Mouse (Mus musculus) urinary bladder, postnatal 36 days (tissue): ENCODE results near the gene Cyp3a13.
"Not testable (repeated sequence)": the region's sequence is repeated elsewhere in the genome, so short reads cannot be mapped to it uniquely, and the experiment has no call there.

Experiments used
- DNase-seq, 2 experiments: peaks; one replicate each; pipeline ENCODE4 v3.0.0; 2022; ENCODE audit warnings: low spot score in 2 of 2, mixed read lengths in 1 of 2

The Cyp3a13 gene

DNA sequence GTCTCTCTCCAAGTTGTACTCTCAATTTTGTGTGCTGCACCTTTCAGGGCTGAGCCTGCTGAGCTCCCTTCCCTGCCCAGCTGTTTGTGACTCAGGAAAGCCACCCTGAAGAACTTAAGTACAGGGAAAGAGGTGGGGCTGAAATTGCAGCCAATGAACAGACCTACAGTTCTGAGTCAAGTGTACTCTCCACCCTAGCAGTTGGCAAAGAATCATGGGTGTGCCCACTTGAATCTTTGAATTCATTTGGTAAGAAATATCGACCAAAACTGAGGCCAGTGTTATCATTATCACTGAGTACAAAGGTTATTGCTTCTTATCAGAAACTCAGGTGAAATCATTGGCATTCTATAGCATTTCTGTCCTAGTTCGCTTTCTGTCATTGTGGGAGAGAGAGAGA lies at the start of gene Cyp3a13:
TSS of gene Cyp3a13 (minus strand) at position 88 of the 400 bp plus-strand sequence.
- DNase-seq = peak; percentile 4 to 9

DNA sequence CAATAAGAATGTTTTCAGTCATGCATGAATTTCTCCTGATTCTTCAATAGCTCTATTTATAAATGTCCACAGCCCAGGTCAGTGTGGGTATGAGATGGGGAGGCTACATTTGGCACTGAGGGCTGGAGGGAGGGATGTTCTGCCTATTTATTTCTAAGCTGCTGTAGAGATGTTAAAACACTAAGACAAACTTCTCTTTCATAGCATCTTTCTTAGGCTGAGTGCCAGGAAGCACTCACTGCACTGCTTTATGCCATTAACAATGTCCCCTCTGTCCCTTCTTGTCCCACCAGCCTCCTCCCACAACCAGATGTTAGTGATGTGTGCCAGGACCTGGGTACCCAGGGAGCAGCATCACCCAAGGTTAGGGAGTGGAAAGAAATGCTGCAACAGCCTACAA lies 45.1 kb upstream of the Cyp3a13 start:
- no peak for DNase-seq

DNA sequence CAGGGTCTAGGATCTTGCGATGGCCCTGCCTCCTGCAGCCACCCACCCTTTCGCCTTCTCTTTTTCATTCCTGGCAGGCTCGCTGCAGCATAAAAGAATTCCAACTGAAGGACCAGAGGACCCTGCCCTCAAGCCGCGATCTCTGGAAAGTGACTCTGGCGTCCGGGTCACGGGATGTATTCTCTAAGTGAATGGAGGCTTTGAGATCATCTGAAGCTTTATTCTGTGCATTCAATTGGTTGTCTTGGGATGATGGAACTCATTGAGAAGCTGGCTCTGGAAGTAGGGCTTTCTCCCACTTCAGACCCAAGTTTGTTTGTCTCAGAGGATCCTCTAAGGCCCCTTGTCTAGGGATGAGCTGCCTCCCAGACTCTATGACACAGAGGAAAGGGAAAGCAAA lies 41.5 kb upstream of the Cyp3a13 start, which contains the start of gene Gjc3:
TSS of gene Gjc3 (minus strand) at position 154 of the 400 bp plus-strand sequence.
- DNase-seq = no peak

DNA sequence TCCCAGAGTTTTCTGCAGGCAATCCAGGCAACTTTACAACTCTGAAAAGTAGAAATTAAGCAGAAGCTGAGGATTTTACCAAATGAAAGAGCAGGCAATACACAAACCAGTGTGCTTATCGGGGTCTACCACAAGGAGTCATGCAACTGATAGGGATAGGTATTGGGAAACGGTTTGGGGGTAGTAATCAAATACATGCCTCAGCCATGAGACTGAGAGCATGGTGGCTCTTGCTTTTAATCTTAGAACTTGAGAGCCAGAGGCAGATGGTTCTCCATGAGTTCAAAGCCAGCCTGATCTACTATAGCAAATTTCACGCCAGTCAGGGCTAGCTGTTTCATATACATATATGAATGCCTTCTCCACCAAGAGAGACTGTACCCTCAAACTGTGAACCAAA lies 35.0 kb upstream of the Cyp3a13 start:
- DNase-seq = no peak

DNA sequence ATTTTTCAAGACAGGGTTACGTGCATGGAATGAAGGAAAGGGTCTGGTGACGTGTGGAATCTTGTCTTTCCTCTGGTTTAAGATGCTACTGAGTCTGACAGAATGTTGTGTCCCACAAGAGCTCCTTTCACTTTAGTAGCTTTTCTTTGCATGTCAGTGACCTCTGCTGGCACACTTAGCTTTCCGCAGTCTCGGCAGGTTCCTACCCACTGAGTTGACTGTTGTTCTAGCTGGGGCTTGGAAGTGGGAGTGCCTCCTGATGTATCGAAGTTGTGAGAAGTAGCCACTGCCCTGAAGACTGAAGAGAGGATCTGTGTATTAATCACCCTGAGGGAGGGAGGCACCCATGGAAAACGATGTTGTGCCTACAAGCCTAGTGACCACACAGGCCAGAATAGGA lies 29.8 kb upstream of the Cyp3a13 start:
- peak; percentile 36 to 39 for DNase-seq

DNA sequence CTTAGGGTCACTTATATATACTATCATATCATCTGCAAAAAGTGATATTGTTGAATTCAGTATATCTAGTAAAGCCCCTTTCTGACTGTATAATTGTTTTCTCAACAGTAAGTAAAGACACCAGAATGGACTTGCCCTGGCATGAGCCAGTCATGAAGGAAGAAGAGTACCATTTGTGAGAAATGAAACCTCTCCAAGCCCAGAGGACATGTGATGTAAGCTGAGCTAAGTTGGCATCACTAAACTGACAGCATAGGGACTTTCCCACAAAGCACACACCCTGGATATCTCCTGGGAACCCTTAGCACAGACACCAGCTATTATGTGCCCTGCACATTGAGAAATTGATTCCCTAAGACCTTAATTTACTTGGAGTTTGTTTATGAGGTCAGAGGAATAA lies 25.9 kb upstream of the Cyp3a13 start:
- no peak for DNase-seq

- no peak for DNase-seq
Measured at GRCm38 (mm10) chr5:137943133-137943532, 21.7 kb upstream of the Cyp3a13 start.

DNA sequence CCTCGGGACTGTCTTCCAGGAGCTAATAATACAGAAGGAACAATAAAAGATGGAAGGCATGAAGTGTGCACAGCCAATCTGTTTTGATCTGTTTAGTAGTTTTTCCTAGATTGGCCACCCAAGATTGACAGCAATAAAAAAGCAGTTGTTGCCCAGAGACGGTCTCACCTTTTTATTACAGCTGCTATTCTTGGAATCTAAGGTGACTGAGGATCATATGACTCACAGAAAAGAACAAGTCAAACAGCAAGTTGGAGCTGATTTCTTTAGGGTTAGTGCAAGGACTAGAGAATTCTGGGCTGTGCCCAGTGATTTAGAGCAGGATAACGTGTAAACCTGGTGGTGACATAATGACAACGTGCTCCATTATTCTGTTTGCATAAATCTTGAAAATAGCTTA lies 19.5 kb upstream of the Cyp3a13 start:
- no peak for DNase-seq

- no peak for DNase-seq
Measured at GRCm38 (mm10) chr5:137937238-137937637, 15.8 kb upstream of the Cyp3a13 start.

DNA sequence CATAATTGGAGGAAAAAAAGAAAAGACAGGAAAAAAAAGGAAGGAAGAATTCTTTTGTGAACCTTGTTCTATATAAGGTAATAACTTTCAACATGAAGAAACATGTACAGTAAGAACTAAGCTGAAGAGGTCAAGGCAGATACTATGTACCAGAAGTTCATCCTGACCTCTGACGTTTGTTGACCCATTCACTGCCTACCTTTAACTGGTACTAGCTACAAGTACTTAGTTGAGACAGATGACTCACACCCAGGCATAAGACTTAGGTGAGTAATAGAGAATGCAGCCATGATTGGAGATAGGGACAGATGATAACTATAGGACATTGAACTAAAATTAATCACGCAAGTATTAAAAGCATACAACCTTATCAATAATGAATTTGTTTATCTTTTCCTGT lies 15.1 kb upstream of the Cyp3a13 start:
- DNase-seq = no peak

- not testable (repeated sequence) for DNase-seq
Measured at GRCm38 (mm10) chr5:137933934-137934333, 12.5 kb upstream of the Cyp3a13 start.

DNA sequence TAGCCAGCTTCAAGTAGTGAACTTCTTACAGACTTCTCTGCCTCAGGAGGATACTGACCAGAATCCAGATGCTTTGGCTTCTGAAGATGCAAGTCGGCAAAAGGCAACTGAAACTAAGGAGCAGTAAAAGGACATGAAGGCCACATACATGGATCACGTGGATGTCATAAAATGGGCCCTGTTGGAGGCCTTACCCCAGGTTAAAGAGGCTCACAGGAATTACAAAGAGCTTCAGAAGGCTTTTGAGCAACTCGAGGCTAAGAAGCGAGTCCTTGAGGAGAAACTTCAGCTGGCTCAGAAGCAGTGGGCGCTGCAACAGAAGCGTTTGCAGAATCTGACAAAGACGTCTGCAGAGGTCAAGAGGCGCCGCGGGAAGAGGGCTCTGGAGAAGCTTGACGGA lies 7.0 kb upstream of the Cyp3a13 start:
- DNase-seq = no peak

- no peak for DNase-seq
Measured at GRCm38 (mm10) chr5:137922171-137922570, 752 bp upstream of the Cyp3a13 start.

- no peak for DNase-seq
Measured at GRCm38 (mm10) chr5:137915550-137915949, 5.9 kb downstream of the Cyp3a13 start.

DNA sequence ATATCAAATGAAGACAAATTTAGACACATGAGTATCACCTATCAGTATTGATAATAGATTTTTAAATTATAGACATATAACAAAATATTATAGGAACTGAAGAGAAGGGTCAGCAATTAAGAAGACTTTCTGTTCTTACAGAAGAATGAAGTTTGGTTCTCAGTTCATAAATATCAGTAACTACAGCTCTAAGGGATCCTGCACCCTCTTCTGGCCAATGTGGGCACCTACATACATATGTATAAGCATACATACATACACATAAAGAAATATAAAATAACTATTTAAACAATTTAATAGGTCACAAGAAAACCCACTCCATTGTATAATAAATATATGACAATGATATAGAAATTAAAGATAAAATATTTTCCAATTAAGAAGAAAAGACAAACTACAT lies 6.9 kb downstream of the Cyp3a13 start:
- no peak for DNase-seq

GRCm38 (mm10) chr5:137909564-137910262 lies 11.7 kb downstream of the Cyp3a13 start:
- DNase-seq = no peak

- DNase-seq = no peak
Measured at GRCm38 (mm10) chr5:137897812-137898211, 23.6 kb downstream of the Cyp3a13 start.

GRCm38 (mm10) chr5:137892954-137893353 lies 28.5 kb downstream of the Cyp3a13 start:
- no peak for DNase-seq

GRCm38 (mm10) chr5:137887666-137888065 lies 33.8 kb downstream of the Cyp3a13 start:
- no peak for DNase-seq

DNA sequence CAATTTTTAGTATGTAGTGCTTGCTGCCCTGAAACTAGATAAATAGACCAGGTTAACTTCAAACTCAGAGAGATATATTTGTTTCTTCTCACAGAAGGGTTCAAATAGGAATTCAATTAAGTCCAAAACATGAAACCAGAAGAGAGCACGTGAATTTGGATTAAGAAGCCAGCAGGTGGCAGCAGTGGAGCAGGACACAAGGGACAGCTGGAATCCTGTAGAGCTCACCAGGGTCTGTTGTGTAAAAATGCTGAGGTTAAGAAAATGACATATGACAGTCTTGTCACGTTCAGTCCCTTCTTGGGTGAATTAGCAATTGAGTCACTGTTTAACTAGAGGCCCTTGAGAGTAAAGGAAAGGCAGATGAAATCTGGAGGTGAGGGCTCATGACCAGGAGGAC lies 35.5 kb downstream of the Cyp3a13 start:
- peak; percentile 14 to 43 for DNase-seq

- DNase-seq = no peak
Measured at GRCm38 (mm10) chr5:137883345-137883744, 38.1 kb downstream of the Cyp3a13 start.

DNA sequence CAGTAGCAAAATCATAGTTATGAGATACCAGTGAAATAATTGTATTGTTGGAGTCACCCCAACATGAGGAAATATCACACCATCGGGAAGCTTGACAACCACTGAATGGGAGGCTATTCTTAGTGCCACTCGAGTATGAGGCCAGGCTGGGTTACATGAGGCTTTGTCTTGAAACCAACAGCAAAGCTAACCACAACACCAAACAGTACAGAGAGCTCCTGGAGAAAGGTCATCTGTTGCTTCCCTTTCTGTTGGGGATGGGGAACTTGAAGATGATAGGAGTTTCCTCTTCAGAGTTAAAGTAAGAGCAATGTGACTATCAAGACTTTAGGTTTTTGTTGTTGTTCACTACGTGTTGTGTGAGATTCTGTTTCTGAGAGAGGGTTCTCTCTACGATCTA lies 38.5 kb downstream of the Cyp3a13 start:
- DNase-seq = no peak

DNA sequence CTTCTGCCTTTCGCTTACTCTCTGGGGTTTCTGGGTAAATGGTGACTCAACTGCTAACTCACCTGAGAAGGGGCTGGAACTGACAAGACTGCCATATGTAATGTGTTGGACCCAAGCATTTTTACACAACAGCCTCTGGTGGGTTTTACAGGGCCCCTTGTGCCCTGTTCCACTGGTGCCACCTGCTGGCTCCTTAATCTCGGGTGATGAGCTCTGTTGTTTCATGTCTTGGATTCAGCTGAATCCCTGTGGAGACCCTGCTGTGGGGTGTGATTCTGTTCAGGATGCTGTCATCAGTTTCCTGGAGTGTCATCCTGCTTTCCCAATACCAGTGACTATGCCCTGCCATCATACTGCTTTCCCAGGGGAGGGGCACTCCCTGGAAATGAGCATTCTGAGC lies 43.6 kb downstream of the Cyp3a13 start:
- no peak for DNase-seq

DNA sequence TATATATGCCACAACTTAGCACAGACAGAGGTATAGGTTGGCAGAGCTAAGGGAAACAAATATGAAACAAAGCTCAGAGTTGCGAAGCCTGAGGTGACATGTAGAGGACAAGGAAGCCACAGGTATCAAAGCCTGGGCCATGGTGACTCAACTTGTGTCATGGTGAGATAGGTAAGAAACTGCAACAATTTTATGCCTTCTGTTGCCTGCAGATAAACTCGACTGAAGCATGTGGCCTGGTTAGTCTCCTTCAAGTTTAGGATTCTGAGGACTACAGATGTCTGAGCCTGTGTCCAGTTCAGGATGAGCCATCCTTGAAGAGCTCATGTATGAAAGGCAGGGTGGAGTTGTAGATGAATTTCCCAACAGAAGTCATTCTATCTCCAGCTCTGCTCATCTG lies 46.4 kb downstream of the Cyp3a13 start:
- DNase-seq = no peak
